Mouse (Mus musculus): ENCODE results near the gene Cdk13. TPM values are rescaled to one million over a fixed set of nuclear protein-coding genes. Genes with fewer than 3 reads are reported as not detected.

Cdk13 gene
- polyA plus RNA-seq (2014; fragmentation: Illumina TruSeq; extraction: RNeasy Lipid Tissue Mini Kit (QIAGEN cat#74804); ENCODE audit: insufficient read depth, low read depth, low replicate concordance), result 10.4 TPM

GRCm38 (mm10) chr13:17804909-17805613 lies at the start of gene Cdk13:
Gene Cdk13 (minus strand): TSS chr13:17805097.

GRCm38 (mm10) chr13:17694911-17695699 lies 109.8 kb downstream of the Cdk13 start, which contains the start of the genes Mplkip and Sugct:
Gene Mplkip (plus strand): TSS chr13:17695192.
Gene Sugct (minus strand): TSS chr13:17695553.

Other genes with a start within 250 kb of the Cdk13 start
- gene Mplkip, start 109.9 kb downstream of the Cdk13 start, polyA plus RNA-seq (2014; fragmentation: Illumina TruSeq; extraction: RNeasy Lipid Tissue Mini Kit (QIAGEN cat#74804); ENCODE audit: insufficient read depth, low read depth, low replicate concordance), result 20.1 TPM
- gene Sugct, start 109.5 kb downstream of the Cdk13 start, polyA plus RNA-seq (2014; fragmentation: Illumina TruSeq; extraction: RNeasy Lipid Tissue Mini Kit (QIAGEN cat#74804); ENCODE audit: insufficient read depth, low read depth, low replicate concordance), result 2.6 TPM
- gene Rala, start 139.1 kb upstream of the Cdk13 start, polyA plus RNA-seq (2014; fragmentation: Illumina TruSeq; extraction: RNeasy Lipid Tissue Mini Kit (QIAGEN cat#74804); ENCODE audit: insufficient read depth, low read depth, low replicate concordance), result 40.0 TPM
- 25.5 TPM for gene Yae1d1, start 188.3 kb upstream of the Cdk13 start, polyA plus RNA-seq (2014; fragmentation: Illumina TruSeq; extraction: RNeasy Lipid Tissue Mini Kit (QIAGEN cat#74804); ENCODE audit: insufficient read depth, low read depth, low replicate concordance)

Data from lung, adult 10 weeks (tissue).